Mouse (Mus musculus) lung, adult 18-20 months (tissue): ENCODE measurements around the gene Cutal.

Experiments
- DNase-seq, 2 experiments: peaks; one replicate each; pipeline ENCODE4 v3.0.0; 2022; ENCODE audit warnings: mixed read lengths in 2 of 2

Cutal gene

DNA sequence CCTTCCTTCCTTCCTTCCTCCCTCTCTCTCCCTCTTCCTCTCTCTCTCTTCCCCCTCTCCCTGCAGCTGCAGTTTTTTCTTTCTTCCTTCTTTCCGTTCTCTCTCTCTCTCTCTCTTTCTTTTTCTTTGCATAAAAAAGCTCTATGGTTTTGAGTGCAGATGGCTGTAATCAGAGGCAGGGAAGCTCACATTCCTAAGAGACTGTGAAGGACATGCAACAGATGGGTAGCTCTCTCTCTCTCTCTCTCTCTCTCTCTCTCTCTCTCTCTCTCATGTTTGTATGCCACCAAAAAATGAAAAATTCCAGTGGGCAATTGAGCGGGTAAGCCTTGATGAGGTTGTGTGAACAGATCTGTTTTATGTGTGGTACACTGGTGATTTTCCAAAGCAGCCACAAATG lies 10.0 kb downstream of the Cutal start:
- no peak for DNase-seq

GRCm38 (mm10) chr2:34893950-34894349 lies 19.8 kb downstream of the Cutal start:
- DNase-seq, result no peak

GRCm38 (mm10) chr2:34895503-34896113 lies 21.4 kb downstream of the Cutal start:
- DNase-seq, result no peak

DNA sequence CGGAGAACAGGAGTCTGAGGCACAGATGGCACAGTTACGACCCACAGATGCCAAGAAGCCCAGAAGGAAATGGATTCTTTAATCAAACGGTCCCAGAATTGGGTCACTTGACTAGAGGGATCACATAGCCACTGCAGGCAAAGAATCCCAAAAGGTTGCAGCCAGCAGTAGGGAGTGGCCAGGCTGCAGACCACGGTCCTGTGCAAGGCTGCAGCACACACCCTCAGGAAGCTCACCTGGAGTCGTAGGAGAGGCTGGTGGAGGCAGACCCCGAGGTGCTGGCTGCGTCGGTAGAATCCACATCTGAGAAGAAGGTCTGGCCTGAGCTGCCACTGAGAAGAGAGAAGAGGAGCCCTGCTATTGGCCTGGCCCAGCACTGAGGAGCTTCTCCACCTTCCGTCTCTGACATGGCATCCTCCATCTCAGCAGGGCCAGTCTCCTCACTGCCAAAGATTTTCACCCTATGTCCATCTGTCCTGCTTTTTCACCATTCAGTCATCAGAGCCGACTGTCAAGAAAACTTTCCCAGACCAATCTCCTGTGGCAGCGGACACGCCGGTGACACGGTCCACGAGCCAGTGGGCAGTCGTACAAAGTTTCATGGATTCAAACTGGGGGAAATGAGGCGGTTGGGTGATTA lies 22.7 kb downstream of the Cutal start:
- no peak for DNase-seq

GRCm38 (mm10) chr2:34897820-34898219 lies 23.6 kb downstream of the Cutal start:
- peak in 1 of 2 experiments; percentile 67 for DNase-seq

DNA sequence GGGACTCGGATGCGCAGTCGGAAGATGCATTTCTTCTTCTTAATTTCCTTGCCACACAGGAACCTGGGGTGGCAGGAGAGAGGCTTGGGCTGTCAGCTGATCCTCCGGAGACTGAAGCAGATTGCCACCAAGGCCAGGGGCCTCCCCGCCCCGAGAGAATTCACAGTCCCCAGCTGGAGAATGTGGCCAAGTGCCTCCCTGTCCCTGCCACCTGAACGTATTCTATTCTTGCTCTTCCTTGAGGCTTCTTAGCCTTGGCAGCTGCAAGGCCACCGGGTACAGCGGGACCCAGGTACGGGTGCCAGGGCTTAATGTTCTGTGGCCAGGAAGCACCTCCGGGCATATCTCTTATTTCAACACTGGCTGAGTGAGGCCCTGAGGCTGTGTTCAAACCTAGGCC lies 25.5 kb downstream of the Cutal start:
- DNase-seq, result no peak

- no peak for DNase-seq
Observed at GRCm38 (mm10) chr2:34900412-34900811, 26.2 kb downstream of the Cutal start.

DNA sequence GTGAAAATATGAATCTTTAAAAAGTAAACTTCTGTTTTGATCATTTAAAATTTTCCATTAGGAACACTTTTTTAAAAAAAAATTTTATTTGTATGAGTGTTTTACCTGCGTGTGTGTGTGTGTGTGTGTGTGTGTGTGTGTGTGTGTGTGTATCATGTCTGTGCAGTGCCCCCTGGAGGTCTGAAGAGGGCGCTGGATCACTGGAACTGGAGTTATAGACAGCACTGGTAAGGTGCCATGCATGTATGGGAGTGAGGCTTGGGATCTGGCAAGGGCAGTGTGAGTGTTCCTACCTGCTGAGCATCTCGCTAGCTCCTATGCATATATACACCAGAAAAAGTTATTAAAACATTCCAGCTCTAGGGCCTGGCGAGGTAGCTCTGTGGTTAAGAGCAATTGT lies 27.5 kb downstream of the Cutal start:
- DNase-seq, result no peak

- DNase-seq, result peak in 1 of 2 experiments; percentile 63
Observed at GRCm38 (mm10) chr2:34902731-34903130, 28.5 kb downstream of the Cutal start.

- no peak for DNase-seq
Observed at GRCm38 (mm10) chr2:34903191-34903590, 29.0 kb downstream of the Cutal start.

GRCm38 (mm10) chr2:34903652-34904405 lies 29.6 kb downstream of the Cutal start:
- DNase-seq, result no peak

- DNase-seq, result peak; percentile 100
Observed at GRCm38 (mm10) chr2:34904849-34905542, 30.8 kb downstream of the Cutal start.

DNA sequence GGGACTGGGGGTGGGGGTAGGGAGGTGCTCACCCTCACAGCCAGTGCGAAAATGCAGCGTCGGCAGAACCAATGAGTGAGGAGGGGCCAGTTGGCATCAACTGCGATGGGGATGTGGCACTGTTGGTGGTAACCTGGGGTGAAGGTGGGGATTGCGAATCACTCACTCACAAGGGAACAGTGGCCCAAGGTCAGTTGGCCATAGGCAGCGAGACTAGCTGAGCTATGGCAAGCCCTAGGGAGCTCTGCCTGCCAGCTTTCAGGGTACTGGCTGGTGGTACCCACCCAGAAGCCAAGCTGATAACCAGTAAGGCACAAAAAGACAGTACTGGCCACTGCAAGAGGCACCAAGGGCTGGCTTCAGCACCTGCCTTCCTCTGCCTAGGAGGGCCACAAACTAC lies 32.2 kb downstream of the Cutal start:
- no peak for DNase-seq

DNA sequence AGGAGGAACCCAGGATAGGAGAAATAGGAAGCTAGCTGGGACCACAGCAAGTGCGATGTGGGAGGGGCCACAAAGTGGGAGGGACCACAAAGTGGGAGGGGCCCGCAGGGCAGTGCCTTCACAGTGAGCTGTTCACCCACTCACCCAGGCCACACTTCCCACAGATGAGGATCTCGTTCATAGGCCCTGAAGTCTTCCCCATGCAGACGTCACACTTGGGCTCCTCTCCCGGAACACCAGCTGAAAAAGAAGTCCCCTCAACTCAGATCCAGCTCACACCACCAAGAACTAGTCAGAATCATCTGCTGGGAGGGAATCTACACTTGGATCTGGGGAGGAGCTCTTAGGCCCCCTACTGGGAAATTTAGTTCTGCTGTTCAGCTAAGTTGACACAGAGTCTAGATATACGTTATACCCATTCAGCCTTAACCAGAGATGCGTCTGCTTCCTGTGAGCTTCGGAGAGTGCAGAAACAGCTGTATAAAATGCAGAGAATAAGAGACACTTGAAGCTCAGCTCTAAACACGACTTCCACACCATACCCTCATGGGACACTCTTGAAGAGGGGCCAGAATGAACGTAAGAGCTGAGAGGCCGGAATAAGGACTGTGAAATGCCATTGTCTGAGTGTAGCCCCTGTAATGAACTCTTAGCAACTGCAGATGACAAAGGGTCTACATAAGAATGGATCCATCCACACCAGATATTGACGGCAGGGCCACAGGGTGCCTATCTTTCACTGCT lies 32.8 kb downstream of the Cutal start:
- peak; percentile 79 for DNase-seq

GRCm38 (mm10) chr2:34909719-34910118 lies 35.5 kb downstream of the Cutal start:
- no peak for DNase-seq

DNA sequence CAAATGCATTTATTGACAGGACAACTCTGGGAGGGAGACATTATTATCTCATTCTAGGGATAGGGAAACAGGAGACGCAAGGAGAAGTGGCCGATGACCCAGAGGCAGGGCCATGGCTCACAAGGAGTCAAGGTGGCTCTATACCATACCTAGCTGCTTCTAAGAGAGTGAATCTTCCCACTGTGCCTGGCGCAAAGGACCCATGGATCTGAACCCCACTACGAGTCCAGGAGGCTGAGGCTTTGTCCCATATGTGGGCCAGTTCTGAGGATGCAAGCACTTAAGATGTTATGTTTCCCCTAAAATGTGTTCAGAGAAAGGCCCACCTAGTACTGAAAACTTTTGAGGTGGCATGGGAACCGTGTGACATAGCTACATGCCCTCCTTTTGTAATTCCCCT lies 37.7 kb downstream of the Cutal start:
- no peak for DNase-seq

GRCm38 (mm10) chr2:34912613-34913012 lies 38.4 kb downstream of the Cutal start:
- no peak for DNase-seq

GRCm38 (mm10) chr2:34913218-34914068 lies 39.2 kb downstream of the Cutal start, which contains the start of gene Phf19:
Phf19 (minus strand) TSS chr2:34914026.
- peak in 1 of 2 experiments; percentile 48 for DNase-seq

DNA sequence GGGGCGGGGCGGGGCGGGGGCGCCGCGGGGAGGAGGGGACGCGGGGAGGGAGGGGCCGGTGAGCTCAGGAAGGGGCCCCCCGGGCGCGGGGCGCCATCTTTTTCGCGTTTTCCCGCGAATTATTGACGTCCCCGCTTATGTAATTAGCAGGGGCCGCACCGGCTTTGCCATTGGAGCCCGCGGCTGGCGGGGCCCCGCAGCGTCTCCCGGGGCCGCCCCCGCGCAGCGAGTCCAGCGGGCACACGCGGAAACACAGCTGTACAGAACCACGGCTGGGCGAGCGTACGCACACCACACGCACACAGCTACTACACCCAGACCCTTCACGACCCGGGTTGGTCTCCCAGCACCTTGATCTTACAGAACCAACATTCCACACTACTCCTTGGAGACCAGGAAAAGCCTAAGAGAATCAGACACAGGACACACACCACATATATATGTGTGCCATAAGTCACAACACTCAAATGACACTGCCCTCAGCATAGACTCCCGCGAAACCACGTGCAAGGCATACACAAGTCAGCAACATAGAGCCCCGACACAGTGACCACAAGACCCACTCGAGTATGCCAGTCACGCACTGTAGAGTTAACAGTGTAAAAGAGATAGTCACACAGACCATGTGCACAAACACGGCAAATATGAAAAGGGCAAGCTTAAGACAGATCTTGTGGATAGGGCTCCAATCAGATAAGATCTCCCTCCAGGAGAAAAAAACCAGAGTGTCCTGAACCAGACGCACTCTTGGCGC lies 40.0 kb downstream of the Cutal start:
- DNase-seq, result peak in 1 of 2 experiments; percentile 53

- no peak for DNase-seq
Observed at GRCm38 (mm10) chr2:34914823-34915082, 40.6 kb downstream of the Cutal start.

GRCm38 (mm10) chr2:34915103-34915502 lies 40.9 kb downstream of the Cutal start:
- DNase-seq, result no peak
